Mouse (Mus musculus): ENCODE measurements at regions not wholly inside any gene's neighbourhood (a gene's known extent, or its start where the extent isn't known, plus 50 kb on each side); places are given as distances from the start of the nearest gene placed in this dataset.

DNA sequence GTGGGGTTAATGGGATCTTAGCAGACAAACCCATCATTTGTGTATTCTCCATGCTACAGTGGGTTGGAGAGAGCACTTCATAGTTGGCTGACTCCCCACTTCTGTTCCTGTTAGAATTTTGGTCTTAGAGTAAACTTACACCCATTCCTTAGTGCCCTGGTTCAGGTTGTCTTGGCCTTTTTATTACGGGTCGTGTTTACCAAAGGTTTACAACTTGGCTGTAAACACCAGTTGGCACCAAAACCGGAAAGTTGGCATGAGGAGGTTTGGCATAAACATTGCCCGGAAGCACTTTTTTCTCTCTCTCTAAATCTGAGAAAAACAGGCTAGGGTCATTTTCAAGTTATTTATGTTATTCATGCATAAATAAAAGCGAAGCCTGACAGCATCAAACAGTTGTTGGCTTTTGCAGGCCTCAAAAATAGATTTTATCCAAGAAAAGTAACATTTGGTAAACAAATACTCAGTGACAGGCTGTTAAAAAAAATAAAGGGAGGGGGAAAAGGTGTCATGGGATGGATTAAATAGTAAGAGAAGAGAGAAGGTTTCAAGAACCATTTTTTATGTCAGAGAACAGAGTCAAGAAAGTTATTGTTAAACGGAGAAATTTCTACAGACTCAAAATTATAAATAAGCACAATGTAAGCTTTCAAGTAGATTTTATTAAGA is 148.0 kb upstream of the Klf6 start:
- Histone ChIP-seq H3K9ac (no peak overlapping the region), H3K9me3 (no peaks in the 10 kb centered on the region), H3K4me2 (no peak overlapping the region), H3K27me3 (no peaks in the 10 kb centered on the region), H3K4me3 (no peak overlapping the region), H3K36me3 (no peaks in the 10 kb centered on the region), H3K4me1 (peaks cover 26% of the 10 kb centered on the region), H3K27ac (peak overlapping the region; percentile 61)
- 25% methylated on average over 6 of the region's 6 CpGs for WGBS
- peak; percentile 83; the same call in 1 of the 2 replicates for ATAC-seq (ENCODE audit: borderline replicate concordance, extremely low read depth, low FRiP score, low TSS enrichment)

DNA sequence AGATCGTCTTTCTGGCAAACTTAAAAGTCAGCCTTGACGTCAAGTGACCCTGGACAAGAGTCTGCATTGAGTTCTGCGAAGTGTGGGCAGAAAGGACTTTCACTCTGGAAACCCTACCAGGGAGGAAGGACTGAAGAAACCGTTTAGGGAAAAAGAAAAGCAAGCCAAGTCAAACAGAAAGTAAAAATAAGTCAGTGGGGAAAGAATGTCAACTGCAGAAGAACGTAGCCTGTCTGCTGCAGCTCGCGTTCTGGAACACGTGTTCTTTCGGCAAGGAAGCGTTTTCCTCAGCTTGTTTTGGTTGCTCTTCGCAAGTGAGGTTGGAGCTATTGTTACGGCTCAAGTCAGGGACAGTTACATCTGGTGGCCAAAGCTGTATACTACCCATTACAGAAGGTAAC is 147.1 kb upstream of the Klf6 start:
- 28% methylated on average over 12 of the region's 12 CpGs for WGBS
- Histone ChIP-seq H3K4me1 (peaks cover 19% of the 10 kb centered on the region), H3K4me2 (peak overlapping the region; percentile 52), H3K4me3 (peak overlapping the region; percentile 23), H3K36me3 (no peaks in the 10 kb centered on the region), H3K27ac (peak overlapping the region; percentile 84), H3K9me3 (no peaks in the 10 kb centered on the region), H3K9ac (0 out of 2 replicates have a peak overlapping the region, but pooled peaks have one; percentile 17), H3K27me3 (no peaks in the 10 kb centered on the region)
- ATAC-seq (ENCODE audit: borderline replicate concordance, extremely low read depth, low FRiP score, low TSS enrichment), result peak; percentile 66; the same call in 1 of the 2 replicates

DNA sequence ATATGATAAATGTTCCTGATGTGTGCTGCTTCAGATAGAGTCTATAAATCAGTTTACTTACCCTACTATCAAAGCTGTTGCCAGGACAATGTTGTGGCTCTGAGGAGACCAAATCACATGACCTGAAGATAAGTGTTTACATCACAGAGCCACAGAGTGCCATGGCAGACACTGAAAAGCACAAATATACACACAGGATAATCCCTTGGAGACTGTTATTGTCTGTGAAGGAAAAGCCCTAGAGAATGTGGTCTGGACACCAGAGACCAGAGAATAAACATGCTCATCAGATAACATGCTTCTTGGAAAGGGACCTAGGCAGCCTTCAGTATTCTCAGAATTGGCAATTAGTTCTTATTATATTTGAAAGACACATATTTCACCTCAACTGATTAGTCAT is 146.5 kb upstream of the Klf6 start:
- ATAC-seq (ENCODE audit: borderline replicate concordance, extremely low read depth, low FRiP score, low TSS enrichment), result no peak
- H3K36me3 ChIP-seq, result no peaks in the 10 kb centered on the region
- peak overlapping the region; percentile 52 for H3K4me2 ChIP-seq
- H3K4me1 ChIP-seq, result peaks cover 19% of the 10 kb centered on the region
- peak overlapping the region; percentile 23 for H3K4me3 ChIP-seq
- no peaks in the 10 kb centered on the region for H3K27me3 ChIP-seq
- H3K9me3 ChIP-seq, result no peaks in the 10 kb centered on the region
- H3K9ac ChIP-seq, result no peak overlapping the region
- H3K27ac ChIP-seq, result peak overlapping the region; percentile 84

DNA sequence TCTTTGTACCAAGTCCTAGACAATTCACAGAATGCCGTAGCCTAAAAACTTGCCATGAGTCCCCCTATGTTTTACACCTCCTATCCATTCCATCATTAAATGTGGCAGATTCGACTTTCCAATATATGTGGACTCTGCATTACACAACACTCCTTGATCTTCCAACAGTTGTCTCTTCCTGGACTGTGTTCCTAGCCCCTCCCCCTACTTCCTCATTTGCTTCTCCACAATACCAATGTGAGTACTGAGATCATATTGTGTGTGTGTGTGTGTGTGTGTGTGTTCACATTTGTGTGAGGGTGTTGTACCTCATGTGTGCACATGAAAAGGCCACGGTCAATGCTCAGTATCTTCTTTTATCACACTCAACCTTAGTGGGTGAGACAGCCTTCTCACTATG is 144.5 kb upstream of the Klf6 start:
- Histone ChIP-seq H3K27me3 (no peaks in the 10 kb centered on the region), H3K9me3 (no peaks in the 10 kb centered on the region), H3K27ac (no peak overlapping the region), H3K4me3 (no peak overlapping the region), H3K4me1 (peaks cover 19% of the 10 kb centered on the region), H3K4me2 (no peak overlapping the region), H3K9ac (no peak overlapping the region), H3K36me3 (no peaks in the 10 kb centered on the region)
- 91% methylated on average over 3 of the region's 3 CpGs for WGBS
- ATAC-seq (ENCODE audit: borderline replicate concordance, extremely low read depth, low FRiP score, low TSS enrichment), result no peak

DNA sequence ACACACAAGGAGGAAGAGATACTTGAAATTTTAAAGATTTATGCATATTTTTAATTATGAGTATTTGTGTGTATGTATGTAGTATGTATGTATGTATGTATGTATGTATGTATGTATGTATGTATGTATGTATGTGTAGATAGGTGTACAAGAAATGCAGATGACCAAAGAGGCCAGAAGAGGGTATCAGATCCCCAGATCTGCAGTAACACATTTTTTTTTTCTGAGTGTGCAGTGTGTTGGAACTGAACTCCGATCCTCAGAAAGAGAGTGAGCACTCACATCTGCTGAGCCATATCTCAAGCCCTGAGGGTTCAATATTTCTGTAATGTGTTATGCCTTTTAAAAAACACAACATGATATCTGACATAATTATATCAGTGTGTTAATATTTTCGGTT is 138.0 kb upstream of the Klf6 start:
- H3K4me2 ChIP-seq, result no peak overlapping the region
- no peak overlapping the region for H3K27ac ChIP-seq
- H3K4me3 ChIP-seq, result no peak overlapping the region
- WGBS, result 85% methylated on average over 2 of the region's 2 CpGs
- no peaks in the 10 kb centered on the region for H3K36me3 ChIP-seq
- no peaks in the 10 kb centered on the region for H3K9me3 ChIP-seq
- no peak overlapping the region for H3K9ac ChIP-seq
- no peaks in the 10 kb centered on the region for H3K27me3 ChIP-seq
- H3K4me1 ChIP-seq, result no peaks in the 10 kb centered on the region
- no peak for ATAC-seq (ENCODE audit: borderline replicate concordance, extremely low read depth, low FRiP score, low TSS enrichment)

DNA sequence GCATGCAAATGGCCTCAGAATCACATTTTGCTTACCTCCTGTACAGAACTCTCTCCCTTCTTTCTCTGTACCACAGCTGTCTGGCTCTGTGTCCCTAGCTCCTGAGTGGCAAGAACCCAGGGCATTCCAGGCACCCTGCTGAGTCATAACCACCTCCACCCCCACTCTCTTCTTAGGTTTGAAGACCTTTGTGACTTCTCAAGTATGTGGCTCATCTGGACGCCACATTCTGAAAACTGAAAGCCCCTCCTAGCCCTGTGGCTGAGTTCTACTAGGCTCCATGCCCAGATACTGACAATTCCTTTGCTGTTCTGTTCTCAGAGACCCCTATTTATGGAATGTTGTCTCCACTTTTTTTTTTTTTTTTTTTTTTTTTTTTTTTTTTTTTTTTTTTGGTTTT is 136.9 kb upstream of the Klf6 start:
- H3K27ac ChIP-seq, result no peak overlapping the region
- WGBS, result 66% methylated on average over 1 of the region's 1 CpGs
- ATAC-seq (ENCODE audit: borderline replicate concordance, extremely low read depth, low FRiP score, low TSS enrichment), result no peak

DNA sequence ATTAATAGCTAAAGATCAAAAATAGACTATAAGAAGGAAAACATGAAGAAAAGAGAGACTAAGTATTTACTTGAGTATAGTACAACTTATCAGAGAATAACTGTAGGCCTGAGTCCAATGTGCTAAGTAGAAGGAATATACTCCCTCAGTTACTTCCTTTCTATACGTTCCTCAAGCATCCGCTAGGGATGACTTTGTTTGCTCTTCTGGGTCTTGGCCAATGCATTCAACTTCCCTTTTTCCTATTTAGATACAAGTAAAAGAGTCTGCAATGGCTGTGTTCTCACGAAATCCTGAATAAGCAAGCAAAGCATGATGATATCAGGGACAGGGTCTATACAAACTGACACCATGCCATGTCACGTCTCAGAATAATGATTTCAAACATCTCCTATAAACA is 135.3 kb upstream of the Klf6 start:
- Histone ChIP-seq H3K4me2 (no peak overlapping the region), H3K9ac (no peak overlapping the region), H3K27me3 (no peaks in the 10 kb centered on the region), H3K27ac (no peak overlapping the region), H3K4me1 (no peaks in the 10 kb centered on the region), H3K4me3 (no peak overlapping the region), H3K36me3 (no peaks in the 10 kb centered on the region), H3K9me3 (no peaks in the 10 kb centered on the region)
- ATAC-seq (ENCODE audit: borderline replicate concordance, extremely low read depth, low FRiP score, low TSS enrichment), result no peak
- 54% methylated on average over 4 of the region's 4 CpGs for WGBS

More for the DNA sequence above, 136.9 kb upstream of the Klf6 start:
- Histone ChIP-seq H3K9me3 (no peaks in the 10 kb centered on the region), H3K4me3 (no peak overlapping the region), H3K4me1 (no peaks in the 10 kb centered on the region), H3K9ac (no peak overlapping the region), H3K27me3 (no peaks in the 10 kb centered on the region), H3K36me3 (no peaks in the 10 kb centered on the region), H3K4me2 (no peak overlapping the region)

DNA sequence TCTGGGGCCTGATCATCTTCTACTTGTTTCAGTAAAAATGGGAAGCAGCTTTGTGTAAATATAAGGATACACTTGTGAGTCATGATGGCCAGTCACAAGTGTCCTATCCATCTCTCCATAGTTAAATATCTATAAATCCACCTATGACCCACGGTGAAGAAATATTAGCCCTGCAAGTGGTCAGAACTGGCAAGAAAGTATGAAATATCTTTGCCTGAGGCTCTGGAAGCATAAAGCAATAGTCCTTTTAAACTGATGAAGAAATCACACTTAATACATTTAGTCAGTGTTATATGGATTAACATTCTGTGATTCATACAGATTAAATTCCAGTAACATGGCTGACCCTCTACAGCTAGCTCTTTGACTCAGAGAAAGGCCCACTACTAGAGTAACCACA is 134.8 kb upstream of the Klf6 start:
- no peak for ATAC-seq (ENCODE audit: borderline replicate concordance, extremely low read depth, low FRiP score, low TSS enrichment)
- no peaks in the 10 kb centered on the region for H3K36me3 ChIP-seq
- H3K4me1 ChIP-seq, result no peaks in the 10 kb centered on the region
- WGBS, result 86% methylated on average over 1 of the region's 1 CpGs
- H3K9me3 ChIP-seq, result no peaks in the 10 kb centered on the region
- H3K9ac ChIP-seq, result no peak overlapping the region
- no peak overlapping the region for H3K27ac ChIP-seq
- H3K4me3 ChIP-seq, result no peak overlapping the region
- no peak overlapping the region for H3K4me2 ChIP-seq
- no peaks in the 10 kb centered on the region for H3K27me3 ChIP-seq

DNA sequence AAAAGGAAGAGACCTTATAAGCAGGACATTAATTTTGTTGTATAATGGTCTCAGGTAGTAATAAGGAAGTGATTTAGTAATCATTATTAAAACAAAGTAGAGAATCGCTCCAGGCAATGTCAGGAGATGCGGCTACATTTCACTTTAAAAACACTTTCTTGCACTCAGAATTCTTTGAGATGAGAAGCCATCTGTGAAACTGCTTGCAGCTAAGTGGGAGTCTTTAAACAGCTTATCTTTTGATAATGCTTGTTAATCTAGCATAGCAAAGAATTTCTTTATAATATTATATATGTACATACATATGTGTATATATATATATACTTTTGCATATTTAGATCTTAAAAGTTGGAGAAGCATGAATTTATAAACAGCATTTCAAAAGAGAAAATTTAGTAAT is 133.1 kb upstream of the Klf6 start:
- no peak overlapping the region for H3K9ac ChIP-seq
- WGBS, result 89% methylated on average over 2 of the region's 2 CpGs
- no peak overlapping the region for H3K4me2 ChIP-seq
- no peaks in the 10 kb centered on the region for H3K4me1 ChIP-seq
- no peak overlapping the region for H3K4me3 ChIP-seq
- no peaks in the 10 kb centered on the region for H3K27me3 ChIP-seq
- H3K27ac ChIP-seq, result no peak overlapping the region
- no peaks in the 10 kb centered on the region for H3K36me3 ChIP-seq
- no peak for ATAC-seq (ENCODE audit: borderline replicate concordance, extremely low read depth, low FRiP score, low TSS enrichment)
- H3K9me3 ChIP-seq, result no peaks in the 10 kb centered on the region

DNA sequence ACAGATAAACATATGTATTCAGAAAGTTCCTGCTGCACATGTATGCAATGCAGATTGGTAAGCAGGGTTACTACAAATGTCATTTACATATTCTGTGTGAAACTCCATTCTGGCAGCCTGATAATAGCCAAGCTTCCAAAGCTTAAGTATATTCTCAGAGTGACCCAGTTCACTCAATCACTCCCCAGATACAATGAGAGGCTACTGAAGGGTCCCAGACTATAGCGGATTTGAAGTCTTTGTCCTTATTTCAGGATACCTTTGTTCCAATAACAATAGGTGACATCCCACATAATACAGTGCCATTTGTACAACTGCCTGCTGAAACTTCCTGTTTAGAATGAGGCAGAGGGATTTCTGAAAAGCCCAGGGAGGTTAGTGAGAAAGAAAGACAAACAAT is 132.5 kb upstream of the Klf6 start:
- H3K9me3 ChIP-seq, result no peaks in the 10 kb centered on the region
- no peak for ATAC-seq (ENCODE audit: borderline replicate concordance, extremely low read depth, low FRiP score, low TSS enrichment)
- H3K4me1 ChIP-seq, result no peaks in the 10 kb centered on the region
- H3K9ac ChIP-seq, result no peak overlapping the region
- H3K27ac ChIP-seq, result no peak overlapping the region
- H3K4me2 ChIP-seq, result no peak overlapping the region
- H3K36me3 ChIP-seq, result no peaks in the 10 kb centered on the region
- H3K27me3 ChIP-seq, result no peaks in the 10 kb centered on the region
- no peak overlapping the region for H3K4me3 ChIP-seq
- 76% methylated on average over 1 of the region's 1 CpGs for WGBS

DNA sequence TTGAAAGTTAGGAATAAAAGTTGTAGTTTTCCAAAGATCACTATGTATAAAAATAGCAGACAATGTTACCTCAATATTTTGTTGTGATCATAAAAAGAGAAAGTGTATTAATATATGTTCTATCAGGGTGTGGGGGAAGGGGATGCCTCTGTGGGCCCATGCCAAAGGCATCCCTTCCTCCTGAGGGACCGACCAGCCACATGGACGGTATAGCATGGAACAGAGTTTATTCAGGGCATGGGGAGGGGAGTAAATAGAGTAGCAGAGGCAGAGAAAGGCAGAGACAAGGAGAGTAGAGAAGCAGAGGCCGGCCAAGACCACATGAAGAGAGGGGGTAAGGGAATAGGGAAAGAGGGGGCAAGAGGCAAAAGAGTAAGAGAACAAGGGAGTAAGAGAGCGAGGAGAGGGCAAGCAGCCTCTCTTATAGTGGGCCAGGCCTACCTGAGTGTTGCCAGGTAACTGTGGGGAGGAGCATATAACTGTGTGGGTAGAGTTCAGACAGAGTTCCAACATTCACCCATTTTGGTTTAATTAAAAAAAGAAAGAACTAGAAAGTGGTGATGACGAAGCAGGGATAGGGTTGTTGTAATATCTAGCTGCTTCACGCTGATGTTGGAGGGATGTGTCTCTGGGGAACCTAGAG is 131.7 kb upstream of the Klf6 start:
- Histone ChIP-seq H3K27ac (no peak overlapping the region), H3K9me3 (no peaks in the 10 kb centered on the region), H3K4me2 (no peak overlapping the region), H3K27me3 (no peaks in the 10 kb centered on the region), H3K4me3 (no peak overlapping the region), H3K4me1 (no peaks in the 10 kb centered on the region), H3K36me3 (no peaks in the 10 kb centered on the region), H3K9ac (no peak overlapping the region)
- 83% methylated on average over 6 of the region's 6 CpGs for WGBS
- ATAC-seq (ENCODE audit: borderline replicate concordance, extremely low read depth, low FRiP score, low TSS enrichment), result no peak

DNA sequence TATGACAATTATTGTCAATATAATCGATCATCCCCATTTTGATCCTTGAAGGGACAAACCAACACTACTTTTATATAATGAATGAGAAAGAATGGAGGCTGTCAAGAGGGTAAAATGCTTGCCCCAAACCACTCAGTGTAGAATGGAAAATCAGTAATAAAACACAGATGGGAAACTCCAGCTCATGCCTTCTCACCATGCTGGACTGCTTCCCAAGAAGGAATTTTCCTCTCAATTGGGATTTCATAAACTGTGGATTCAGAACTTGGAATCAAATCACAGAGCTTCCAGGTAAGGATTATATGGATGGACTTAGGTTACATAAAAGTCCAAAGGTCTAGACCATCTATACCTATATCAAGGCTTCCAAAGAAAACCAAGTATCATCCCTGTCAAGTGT is 129.1 kb upstream of the Klf6 start:
- no peak overlapping the region for H3K4me2 ChIP-seq
- H3K9ac ChIP-seq, result no peak overlapping the region
- 75% methylated on average over 1 of the region's 1 CpGs for WGBS
- ATAC-seq (ENCODE audit: borderline replicate concordance, extremely low read depth, low FRiP score, low TSS enrichment), result no peak
- no peaks in the 10 kb centered on the region for H3K4me1 ChIP-seq
- H3K36me3 ChIP-seq, result no peaks in the 10 kb centered on the region
- H3K27me3 ChIP-seq, result no peaks in the 10 kb centered on the region
- H3K9me3 ChIP-seq, result no peaks in the 10 kb centered on the region
- no peak overlapping the region for H3K4me3 ChIP-seq
- H3K27ac ChIP-seq, result no peak overlapping the region

Data from lung, embryonic 15.5 days (tissue).